Mouse (Mus musculus): ENCODE data around the gene Atp6v0a1.

The Atp6v0a1 gene

DNA sequence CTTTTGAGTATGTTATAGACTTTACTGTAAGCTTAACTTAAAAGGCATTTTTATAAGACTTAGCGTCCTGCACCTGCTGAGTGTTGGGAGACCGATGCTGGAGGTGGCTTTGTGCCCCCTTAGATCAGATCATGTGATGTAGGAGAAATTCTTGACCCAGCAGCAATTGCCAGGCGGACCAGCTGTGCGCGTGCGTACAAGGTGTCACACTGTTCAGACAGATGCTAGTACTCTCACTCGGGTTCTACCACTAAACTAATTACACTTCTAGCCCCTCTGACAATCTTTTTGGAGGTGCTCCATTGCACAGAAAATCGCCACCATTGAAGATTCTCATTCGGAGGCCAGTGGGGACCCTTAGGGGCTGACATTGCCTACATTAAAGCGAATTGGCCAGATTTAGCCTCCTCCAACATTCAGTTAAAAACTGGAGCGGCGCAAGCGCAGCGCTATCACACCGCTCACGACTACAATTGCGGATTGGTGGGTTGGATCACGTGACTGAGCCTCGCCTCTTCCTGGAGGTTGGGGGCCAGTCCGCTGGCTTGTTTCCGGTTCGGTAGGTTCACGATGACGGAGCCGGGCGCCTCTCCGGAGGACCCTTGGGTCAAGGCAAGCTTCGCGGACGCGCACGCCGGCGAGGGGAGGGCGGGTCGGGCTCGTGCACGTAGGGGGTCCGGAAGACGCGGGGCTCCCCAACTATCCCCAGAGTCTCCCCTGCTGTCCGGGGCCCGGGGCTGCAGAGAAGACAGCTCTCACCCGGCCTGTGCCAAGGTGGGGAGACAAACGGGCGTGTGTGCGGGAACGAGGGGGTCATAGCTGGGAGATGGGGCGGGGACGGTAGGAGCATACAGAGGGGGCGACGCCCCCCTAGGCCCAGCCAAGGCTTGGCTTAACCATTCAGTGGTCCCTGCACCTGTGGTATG, 77.8 kb downstream of the Atp6v0a1 start, which contains the start of gene Mlx:
Gene Mlx, plus strand, starts transcription at position 522 of the 926 bp plus-strand sequence.
- DNase-seq: peak; percentile 95

DNA sequence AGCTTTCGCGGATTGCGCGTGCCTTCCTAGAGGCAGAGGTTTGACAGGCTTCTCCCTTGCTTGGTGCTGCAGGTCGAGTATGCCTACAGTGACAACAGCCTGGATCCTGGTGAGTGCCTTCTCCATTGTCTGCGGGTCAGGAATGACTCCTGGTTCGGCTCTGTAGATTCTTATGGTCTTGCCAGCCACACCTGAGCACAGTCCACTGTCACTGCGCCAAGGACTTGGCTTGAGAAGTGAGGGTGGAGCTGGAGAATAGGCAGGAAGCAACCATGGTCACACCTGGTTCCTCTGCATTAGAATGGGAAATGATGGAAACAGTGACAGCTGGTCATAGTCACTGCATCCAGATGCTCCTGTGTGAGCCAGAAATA, 78.4 kb downstream of the Atp6v0a1 start:
- no peak for DNase-seq

DNA sequence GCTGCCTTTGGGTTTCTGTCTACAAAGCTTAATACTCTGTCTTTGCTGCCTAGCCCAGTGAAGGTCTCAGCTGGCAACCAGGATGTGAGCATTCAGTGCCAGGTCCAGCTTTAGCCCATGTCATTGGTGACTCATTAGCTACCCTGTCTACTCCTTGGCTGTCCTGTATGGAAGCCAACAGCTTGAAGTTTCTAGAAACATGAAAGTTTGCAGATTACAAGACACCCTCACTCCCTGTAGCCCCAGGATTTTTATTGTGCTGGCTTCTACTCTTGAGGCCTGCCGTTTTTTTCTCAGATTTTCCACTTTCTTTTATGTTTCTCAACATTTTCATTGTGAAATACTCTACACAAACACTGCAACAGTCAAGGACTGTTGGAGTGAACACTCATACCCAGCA, 80.7 kb downstream of the Atp6v0a1 start:
- DNase-seq: no peak

DNA sequence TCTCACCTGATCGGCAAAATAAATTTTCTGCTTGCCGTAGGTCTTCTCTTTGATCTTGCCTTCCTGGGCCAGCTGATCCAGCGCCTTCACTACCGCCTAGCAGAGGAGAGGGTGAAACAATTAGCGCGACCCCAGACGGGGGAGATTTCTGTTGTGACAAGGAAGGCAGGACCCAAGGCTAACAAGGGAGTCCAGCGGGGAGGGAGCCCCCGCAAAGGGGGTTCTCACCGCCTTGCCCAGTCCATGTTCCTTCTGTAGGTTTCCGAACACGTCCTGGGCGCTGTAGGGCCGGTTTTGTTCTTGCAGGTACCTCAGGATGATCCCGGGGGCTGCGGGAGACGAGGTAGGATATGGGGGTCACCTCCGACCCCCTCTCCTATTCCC, 85.7 kb downstream of the Atp6v0a1 start:
- no peak for DNase-seq

DNA sequence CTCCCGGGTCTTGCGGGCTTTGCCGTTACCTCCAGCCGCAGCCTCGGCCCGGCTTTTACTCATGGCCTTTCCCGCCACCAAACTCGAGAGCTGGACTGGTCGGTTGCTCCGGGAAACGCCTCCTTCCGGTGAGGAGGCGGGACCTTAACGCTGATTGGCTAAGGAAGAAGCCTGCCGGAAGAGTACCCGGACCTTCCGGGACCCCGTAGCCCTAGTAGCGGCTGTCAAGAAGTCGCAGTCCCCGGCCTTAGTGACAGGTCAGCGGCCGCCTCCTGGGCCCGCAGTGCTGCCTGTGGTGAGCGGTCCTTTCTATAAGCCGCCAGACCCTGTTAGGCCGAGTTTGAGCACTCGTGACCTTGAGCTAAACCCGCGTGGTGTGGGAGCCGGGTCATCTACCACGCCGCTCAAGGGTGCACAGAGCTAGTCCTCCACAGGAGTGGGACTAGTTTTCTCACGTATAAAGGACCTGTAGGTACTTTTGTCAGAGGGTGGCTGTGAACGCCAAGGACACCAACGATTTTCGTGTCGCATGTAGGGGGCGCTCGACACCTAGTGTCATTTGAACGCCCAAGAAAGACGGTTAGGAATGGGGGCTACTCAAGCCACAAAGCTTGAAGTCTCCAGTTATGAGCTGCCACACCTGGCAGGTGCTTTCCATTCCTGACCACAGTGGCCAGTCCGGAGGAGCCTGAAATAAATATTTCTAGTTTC, 86.2 kb downstream of the Atp6v0a1 start, which contains the start of gene Psmc3ip:
Gene Psmc3ip, minus strand, starts transcription at position 123 of the 711 bp plus-strand sequence.
- DNase-seq: peak; percentile 97

DNA sequence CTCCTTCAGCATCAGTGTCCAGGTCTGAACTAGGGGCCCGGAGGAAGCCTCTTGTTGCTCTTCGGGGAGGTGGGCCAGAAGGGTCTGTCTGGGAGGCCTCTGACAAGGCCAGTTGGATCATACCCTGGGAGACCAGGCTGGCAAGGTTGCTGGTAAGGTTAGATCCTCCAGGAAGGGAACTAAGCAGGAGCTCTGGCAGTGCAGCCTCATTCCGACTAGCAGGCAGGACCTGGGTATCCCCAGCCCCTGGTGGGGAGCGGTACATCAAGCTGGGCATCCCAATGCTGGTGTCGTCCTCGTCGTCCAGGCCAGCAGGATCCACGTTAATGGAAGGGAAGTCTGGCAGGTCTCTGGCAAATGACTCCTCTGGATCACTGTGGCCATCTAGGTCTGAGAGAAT, 89.0 kb downstream of the Atp6v0a1 start:
- DNase-seq: no peak

DNA sequence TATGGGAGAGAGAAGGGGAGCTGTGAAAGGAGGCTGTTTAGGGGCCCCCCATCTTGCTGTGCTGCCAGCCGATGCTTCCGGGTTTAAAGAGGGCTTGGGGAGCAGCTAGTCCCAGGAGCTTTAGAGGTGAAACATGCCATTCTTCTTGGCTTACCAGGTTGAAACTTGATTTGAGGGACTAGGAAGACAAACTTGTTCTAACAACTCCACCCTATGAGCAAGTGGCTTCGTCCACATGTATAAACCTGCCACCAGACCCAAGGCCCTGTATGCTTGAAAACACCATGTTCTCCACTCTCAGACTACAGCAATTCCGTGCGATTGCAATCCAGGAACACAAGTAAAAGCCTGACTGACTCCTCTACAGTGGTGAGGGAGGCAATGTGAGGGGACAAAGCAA, 93.8 kb downstream of the Atp6v0a1 start:
- no peak for DNase-seq

DNA sequence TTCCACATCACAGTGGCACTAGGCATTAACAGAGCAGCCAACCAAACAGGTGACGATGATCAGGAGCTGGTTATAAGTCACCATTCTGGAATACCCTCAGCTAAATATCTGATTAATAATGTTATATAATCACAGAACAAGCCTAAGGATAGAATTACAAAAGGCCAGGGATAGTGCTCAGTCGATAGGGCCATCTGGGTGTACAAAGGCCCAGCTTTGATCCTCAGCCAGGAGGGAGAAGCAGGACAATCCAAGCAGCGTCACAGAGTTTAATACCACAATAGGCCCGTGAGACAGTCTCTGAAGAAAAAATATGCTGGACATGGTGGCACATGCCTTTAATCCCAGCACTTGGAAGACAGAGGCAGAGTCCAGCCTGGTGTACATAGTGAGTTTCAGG, 100.1 kb downstream of the Atp6v0a1 start:
- DNase-seq: no peak

DNA sequence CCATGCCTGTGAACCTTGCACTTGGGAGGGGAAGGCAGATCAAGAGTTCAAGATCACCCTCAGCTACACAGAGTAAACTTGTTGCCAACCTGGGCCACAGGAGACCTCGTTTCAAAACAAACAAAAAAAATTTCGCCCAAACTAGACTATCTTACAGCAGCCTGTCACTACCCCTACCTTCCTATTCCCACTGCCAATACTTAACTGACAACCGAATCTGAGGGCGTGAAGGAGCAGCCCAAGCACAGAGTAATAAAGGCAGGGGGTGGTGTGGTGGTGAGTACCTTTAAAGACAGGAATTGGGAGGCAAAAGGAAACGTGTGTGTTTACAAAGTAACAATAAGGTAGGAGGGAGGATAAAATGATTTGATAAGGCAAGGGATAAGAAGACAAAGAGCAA, 101.5 kb downstream of the Atp6v0a1 start:
- no peak for DNase-seq

DNA sequence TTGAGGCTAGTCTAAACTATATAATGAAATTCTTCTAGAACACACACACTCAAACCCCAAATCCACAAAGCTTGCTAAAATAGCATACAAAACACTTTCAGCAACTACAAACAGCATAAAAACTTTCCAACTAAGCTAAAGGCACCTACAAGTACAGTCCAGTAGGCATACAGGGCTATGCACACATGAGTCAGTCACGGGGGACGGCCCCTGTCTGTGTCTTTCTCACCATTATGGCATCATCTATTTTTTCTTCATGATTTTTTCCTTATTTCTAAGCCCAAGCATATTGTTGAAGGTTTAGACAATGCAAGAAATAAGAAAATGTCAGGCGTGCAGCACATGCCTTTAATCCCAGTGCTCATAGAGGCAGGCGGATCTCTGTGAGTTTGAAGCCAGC, 101.9 kb downstream of the Atp6v0a1 start:
- no peak for DNase-seq

DNA sequence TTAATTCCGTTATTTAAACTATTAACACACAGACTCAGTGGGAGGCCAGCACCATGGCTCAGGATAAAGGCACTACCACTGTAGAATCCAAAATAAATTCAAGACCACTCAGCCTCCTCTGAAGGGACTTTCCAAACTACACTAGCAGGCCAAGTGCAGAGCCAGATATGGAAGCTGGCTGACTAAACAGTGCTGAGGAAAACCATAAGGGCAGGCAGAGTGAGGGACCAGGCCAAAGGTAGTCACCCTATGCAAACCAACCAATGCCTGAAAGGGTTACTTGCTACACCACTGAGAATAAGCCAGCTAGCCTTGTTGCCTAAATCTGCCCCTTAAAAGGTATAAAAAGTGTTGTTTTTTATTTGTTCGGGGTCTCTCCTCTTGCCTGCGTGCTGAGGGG, 102.9 kb downstream of the Atp6v0a1 start:
- no peak for DNase-seq
